Mouse (Mus musculus) layer of hippocampus, postnatal 10 days (tissue): ENCODE data around the gene Rab43. TPM values are rescaled to one million over a fixed set of nuclear protein-coding genes. Genes with fewer than 3 reads are reported as not detected.
A peak's percentile ranks its signal among the peaks of the same experiment; 100 is the strongest.

Experiments
- DNase-seq, 2 experiments: peaks; one replicate each; pipeline ENCODE4 v3.0.0; 2021; ENCODE audit warnings: low spot score in 2 of 2
- total RNA-seq, 2 experiments: library from RNA; stranded (reverse); gene quantifications; 2 replicates each; pipeline ENCODE4 v1.2.3; 2021

Gene Rab43
- total RNA-seq, 2 experiments from 2014 or later, result 19.3 to 21.2 TPM

- DNase-seq, result no peak
Measured at GRCm38 (mm10) chr6:87751574-87751973, 60.4 kb downstream of the Rab43 start.

DNA sequence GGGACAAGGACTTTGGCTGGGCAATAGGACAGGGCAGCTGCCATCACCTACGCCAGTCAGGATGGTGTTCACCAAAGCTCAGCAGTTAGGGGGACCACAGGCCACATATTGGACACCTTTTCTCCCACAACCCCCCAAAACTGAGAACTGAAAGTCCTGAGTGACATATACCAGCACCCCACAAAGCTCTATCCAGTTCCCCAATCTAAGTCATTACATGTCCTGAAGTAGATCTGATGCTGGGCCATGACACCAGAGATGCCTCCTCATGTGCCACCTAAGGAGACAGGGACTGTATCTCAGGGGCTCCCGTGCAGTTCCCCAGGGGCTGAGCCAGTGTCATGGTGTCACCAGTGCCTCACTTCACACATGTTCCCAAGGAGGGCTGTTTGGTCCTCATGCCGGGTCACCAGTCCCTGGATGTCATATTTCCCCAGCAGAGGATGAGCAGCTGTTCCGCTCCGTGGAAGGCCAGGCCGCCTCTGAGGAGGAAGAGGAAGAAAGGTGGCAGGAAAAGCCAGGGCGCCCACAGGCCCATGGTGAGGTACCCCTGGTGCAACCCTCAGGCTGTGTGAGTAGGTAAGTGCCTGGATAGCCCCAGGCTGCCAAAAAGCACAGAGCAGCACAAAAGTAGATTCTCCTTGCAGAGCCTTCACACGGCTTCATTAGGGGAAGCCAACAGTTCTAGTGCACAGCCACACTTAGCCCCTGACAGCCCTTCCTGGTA, 61.6 kb downstream of the Rab43 start:
- no peak for DNase-seq

GRCm38 (mm10) chr6:87748531-87748930, 63.4 kb downstream of the Rab43 start:
- DNase-seq, result no peak

DNA sequence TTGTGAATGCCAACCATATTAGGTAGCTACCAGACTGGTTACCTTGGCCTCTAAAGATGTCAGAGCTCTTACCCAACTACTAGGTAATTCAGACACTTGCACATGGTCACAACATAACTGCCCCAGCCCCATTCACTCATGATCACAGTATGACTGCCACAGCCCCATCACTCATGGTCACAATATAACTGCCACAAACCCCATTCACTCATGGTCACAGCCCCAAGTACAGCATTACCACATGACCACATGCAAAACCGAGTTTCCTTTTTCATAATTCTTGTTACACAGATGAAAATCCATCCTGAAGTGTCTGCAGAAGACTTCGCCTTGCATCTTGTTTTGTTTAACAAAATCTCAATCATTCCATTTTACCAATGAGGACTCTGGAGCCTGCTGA, 63.9 kb downstream of the Rab43 start:
- DNase-seq, result no peak

GRCm38 (mm10) chr6:87746849-87747248, 65.1 kb downstream of the Rab43 start:
- no peak for DNase-seq

DNA sequence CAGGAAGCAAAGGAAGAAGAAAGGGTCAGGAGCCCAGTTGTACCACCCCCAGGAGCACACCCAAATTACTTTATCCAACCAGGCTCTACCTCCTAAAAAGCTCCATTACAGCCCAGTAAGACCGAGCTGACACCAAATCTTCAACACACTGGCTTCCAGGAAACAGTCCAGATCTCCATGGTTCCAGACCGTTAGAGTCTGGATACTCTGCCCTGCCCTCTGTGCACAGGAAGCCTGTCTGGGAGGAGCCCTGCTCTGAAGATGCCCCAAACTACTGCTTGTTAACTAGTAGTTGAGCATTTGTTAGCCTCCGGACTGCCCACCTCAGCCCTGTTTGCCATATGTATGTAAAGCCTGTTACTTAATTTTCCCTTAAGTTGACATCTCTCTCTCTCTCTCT, 65.9 kb downstream of the Rab43 start:
- no peak for DNase-seq

DNA sequence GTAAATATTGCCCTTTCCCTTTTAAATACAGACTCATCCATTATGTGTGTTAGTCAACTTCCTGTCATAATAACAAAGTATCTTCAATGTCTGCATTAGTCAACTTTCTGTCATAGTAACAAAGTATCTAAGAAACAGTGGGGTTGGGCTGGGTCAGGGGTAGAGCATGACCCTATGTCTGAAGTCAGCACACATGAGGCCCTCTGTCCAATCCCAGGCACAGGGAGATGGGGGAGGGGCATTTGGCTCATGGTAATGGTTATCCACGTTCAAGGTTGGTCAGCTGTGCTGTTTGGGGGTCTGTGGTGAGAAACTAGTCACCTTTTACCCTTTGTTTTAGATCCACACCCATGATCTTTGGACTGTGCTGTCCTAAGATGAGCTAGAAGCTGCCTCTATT, 66.7 kb downstream of the Rab43 start:
- DNase-seq, result no peak

- no peak for DNase-seq
Measured at GRCm38 (mm10) chr6:87744632-87745031, 67.3 kb downstream of the Rab43 start.

DNA sequence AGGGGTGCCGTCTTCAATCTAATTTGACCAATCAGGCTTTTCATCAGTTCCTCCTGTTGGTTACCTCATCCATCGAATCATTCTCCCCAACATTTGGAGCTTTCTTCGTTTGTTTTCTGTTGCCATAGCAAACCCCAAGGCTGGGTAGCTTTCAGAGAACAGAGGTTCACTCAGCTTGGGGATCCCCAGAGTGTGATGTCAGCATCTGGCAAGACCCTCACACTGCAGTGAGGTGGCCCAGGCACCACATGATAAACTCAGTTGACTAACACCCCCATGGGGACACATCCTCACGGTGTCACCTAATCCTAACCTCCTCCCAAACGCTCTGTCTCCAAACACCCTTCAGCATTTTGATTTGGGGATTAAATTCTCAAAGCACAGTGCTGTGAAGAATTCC, 68.7 kb downstream of the Rab43 start:
- no peak for DNase-seq

GRCm38 (mm10) chr6:87742804-87743203, 69.2 kb downstream of the Rab43 start:
- DNase-seq, result peak; percentile 23 to 27

DNA sequence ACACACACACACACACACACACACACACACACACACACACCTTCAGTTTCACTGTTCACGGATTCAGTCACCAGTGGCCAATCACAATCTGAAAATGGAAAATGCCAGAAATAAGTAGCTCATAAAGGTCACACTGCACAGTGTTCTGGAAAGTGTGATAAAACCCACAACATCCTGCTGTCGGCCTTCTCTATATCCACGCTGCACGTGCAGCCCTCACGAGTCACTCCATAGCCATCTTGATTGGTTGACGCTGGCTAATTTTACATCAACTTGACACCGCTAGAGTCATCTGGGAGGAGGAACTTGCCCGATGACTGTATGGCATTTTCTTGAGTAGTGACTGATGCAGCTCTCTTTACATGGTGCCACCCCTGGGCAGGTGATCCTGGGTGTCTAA, 70.0 kb downstream of the Rab43 start:
- no peak for DNase-seq

DNA sequence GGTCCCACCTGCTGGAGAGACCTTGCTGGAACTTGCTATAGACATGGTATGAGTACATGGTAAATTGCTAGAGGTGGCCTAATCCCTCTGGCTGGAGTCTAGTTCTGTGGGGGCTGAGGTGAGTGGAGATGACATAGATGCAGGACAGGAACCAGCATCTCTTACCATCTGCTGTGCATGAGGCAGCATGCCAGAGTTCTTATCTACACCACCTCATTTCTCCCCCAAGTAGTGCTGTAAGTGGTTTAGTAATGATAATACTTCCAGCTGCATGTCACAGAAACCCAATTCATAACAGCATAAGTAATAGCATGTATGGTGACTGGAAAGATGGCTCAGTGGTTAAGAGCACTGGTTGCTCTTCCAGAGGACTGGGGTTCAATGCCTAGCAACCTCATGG, 71.5 kb downstream of the Rab43 start:
- DNase-seq, result no peak

- DNase-seq, result no peak
Measured at GRCm38 (mm10) chr6:87739898-87740297, 72.1 kb downstream of the Rab43 start.

Other genes starting within 250 kb of the Rab43 start
- 1 to 10 TPM in 1 of 2 experiments, under 1 TPM in 1; 0.59 to 1.1 TPM for gene Prokr1, start 221.4 kb downstream of the Rab43 start, total RNA-seq
- gene Aplf, start 140.0 kb downstream of the Rab43 start, total RNA-seq, result 1 to 10 TPM; 9.1 TPM
- gene Efcc1, start 81.3 kb downstream of the Rab43 start, total RNA-seq, result 1 to 10 TPM; 3.6 to 7.4 TPM
- gene Gp9, start 34.1 kb downstream of the Rab43 start, total RNA-seq, result under 1 TPM; 0.40 to 0.57 TPM
- gene Gm45140, start 23.6 kb upstream of the Rab43 start, total RNA-seq, result 1 to 10 TPM; 2.7 to 4.4 TPM
- 10 to 100 TPM; 28.4 to 35.1 TPM for gene Isy1, start 26.6 kb upstream of the Rab43 start, total RNA-seq
- 100 to 1,000 TPM; 248 to 265 TPM for gene Cnbp, start 38.9 kb upstream of the Rab43 start, total RNA-seq
- 100 to 1,000 TPM; 185 to 187 TPM for gene Copg1, start 75.7 kb upstream of the Rab43 start, total RNA-seq
- gene Hmces, start 101.8 kb upstream of the Rab43 start, total RNA-seq, result 10 to 100 TPM; 27.1 to 28.3 TPM
- 10 to 100 TPM; 89.7 to 93.5 TPM for gene H1fx, start 169.5 kb upstream of the Rab43 start, total RNA-seq
- gene Rab7, start 233.1 kb upstream of the Rab43 start, total RNA-seq, result 100 to 1,000 TPM; 290 to 295 TPM